Mouse (Mus musculus): ENCODE data around the gene Gm6169. TPM values are rescaled to one million over a fixed set of nuclear protein-coding genes. Genes with fewer than 3 reads are reported as not detected.
"Not testable (repeated sequence)": the region's sequence is repeated elsewhere in the genome, so short reads cannot be mapped to it uniquely, and the experiment has no call there.

Gm6169 gene
- polyA plus RNA-seq, 1 experiment from 2014 or later, result 3.2 TPM

GRCm38 (mm10) chr13:97068151-97068550 lies 30.9 kb downstream of the Gm6169 start:
- 0 out of 2 replicates have a peak overlapping the region, but pooled peaks have one; percentile 10 for H3K4me3 ChIP-seq
- H3K4me2 ChIP-seq, result peak overlapping the region; percentile 39
- no peak for ATAC-seq (ENCODE audit: extremely low read depth, insufficient number of reproducible peaks, low FRiP score, low TSS enrichment)
- H3K4me1 ChIP-seq, result peaks cover 26% of the 10 kb centered on the region
- H3K36me3 ChIP-seq, result no peaks in the 10 kb centered on the region
- no peak overlapping the region for H3K27ac ChIP-seq (replicated peaks)
- no peaks in the 10 kb centered on the region for H3K9me3 ChIP-seq
- 45% methylated on average over 8 of the region's 8 CpGs for WGBS
- H3K27me3 ChIP-seq (replicated peaks), result peaks cover 15% of the 10 kb centered on the region
- H3K9ac ChIP-seq, result no peak overlapping the region

GRCm38 (mm10) chr13:97067691-97068090 lies 31.3 kb downstream of the Gm6169 start:
- peaks cover 15% of the 10 kb centered on the region for H3K27me3 ChIP-seq (replicated peaks)
- H3K4me1 ChIP-seq, result peaks cover 21% of the 10 kb centered on the region
- ATAC-seq (ENCODE audit: extremely low read depth, insufficient number of reproducible peaks, low FRiP score, low TSS enrichment), result no peak
- H3K27ac ChIP-seq (replicated peaks), result no peak overlapping the region
- peak overlapping the region; percentile 10; the same call in 1 of the 2 replicates for H3K4me3 ChIP-seq
- no peaks in the 10 kb centered on the region for H3K9me3 ChIP-seq
- 16% methylated on average over 6 of the region's 6 CpGs for WGBS
- no peaks in the 10 kb centered on the region for H3K36me3 ChIP-seq
- peak overlapping the region; percentile 39 for H3K4me2 ChIP-seq
- H3K9ac ChIP-seq, result no peak overlapping the region

GRCm38 (mm10) chr13:97066649-97067550 lies 32.1 kb downstream of the Gm6169 start, which contains the start of gene Fam169a:
Gene Fam169a, plus strand, starts transcription at chr13:97067286.
- ATAC-seq (ENCODE audit: extremely low read depth, insufficient number of reproducible peaks, low FRiP score, low TSS enrichment), result no peak
- Histone ChIP-seq H3K4me3 (peak within 1 kb of the TSS; percentile 10; the same call in 1 of the 2 replicates), H3K36me3 (no peaks in the 10 kb centered on the region), H3K9ac (no peak within 1 kb of the TSS), H3K4me1 (peaks cover 16% of the 10 kb centered on the region), H3K4me2 (peak within 1 kb of the TSS; percentile 39), H3K9me3 (no peaks in the 10 kb centered on the region), H3K27ac (replicated peaks) (no peak within 1 kb of the TSS), H3K27me3 (replicated peaks) (peaks cover 15% of the 10 kb centered on the region)
- 53% methylated on average over 15 of the region's 15 CpGs for WGBS

GRCm38 (mm10) chr13:97064844-97065621 lies 34.0 kb downstream of the Gm6169 start:
- peaks cover 14% of the 10 kb centered on the region for H3K27me3 ChIP-seq (replicated peaks)
- not testable (repeated sequence) for H3K4me3 ChIP-seq; H3K27ac ChIP-seq (replicated peaks); H3K36me3 ChIP-seq; H3K9me3 ChIP-seq; ATAC-seq (ENCODE audit: extremely low read depth, insufficient number of reproducible peaks, low FRiP score, low TSS enrichment); H3K9ac ChIP-seq
- 39% methylated on average over 18 of the region's 18 CpGs for WGBS
- peaks cover 19% of the 10 kb centered on the region for H3K4me1 ChIP-seq
- H3K4me2 ChIP-seq, result peak overlapping the region; percentile 28

GRCm38 (mm10) chr13:97064413-97064812 lies 34.6 kb downstream of the Gm6169 start:
- peaks cover 19% of the 10 kb centered on the region for H3K4me1 ChIP-seq
- 0 out of 2 replicates have a peak, but pooled peaks cover 8% of the 10 kb centered on the region for H3K27me3 ChIP-seq (replicated peaks)
- no peaks in the 10 kb centered on the region for H3K9me3 ChIP-seq
- no peak overlapping the region for H3K9ac ChIP-seq
- 42% methylated on average over 3 of the region's 3 CpGs for WGBS
- H3K27ac ChIP-seq (replicated peaks), result no peak overlapping the region
- no peak for ATAC-seq (ENCODE audit: extremely low read depth, insufficient number of reproducible peaks, low FRiP score, low TSS enrichment)
- H3K4me2 ChIP-seq, result peak overlapping the region; percentile 28
- no peaks in the 10 kb centered on the region for H3K36me3 ChIP-seq
- no peak overlapping the region for H3K4me3 ChIP-seq

GRCm38 (mm10) chr13:97063431-97063830 lies 35.6 kb downstream of the Gm6169 start:
- H3K9me3 ChIP-seq, result no peaks in the 10 kb centered on the region
- no peak for ATAC-seq (ENCODE audit: extremely low read depth, insufficient number of reproducible peaks, low FRiP score, low TSS enrichment)
- no peak overlapping the region for H3K9ac ChIP-seq
- H3K36me3 ChIP-seq, result no peaks in the 10 kb centered on the region
- H3K27me3 ChIP-seq (replicated peaks), result 0 out of 2 replicates have a peak, but pooled peaks cover 8% of the 10 kb centered on the region
- H3K27ac ChIP-seq (replicated peaks), result no peak overlapping the region
- H3K4me1 ChIP-seq, result peaks cover 19% of the 10 kb centered on the region
- no peak overlapping the region for H3K4me2 ChIP-seq
- WGBS, result 78% methylated on average over 2 of the region's 2 CpGs
- H3K4me3 ChIP-seq, result no peak overlapping the region

GRCm38 (mm10) chr13:97062151-97062550 lies 36.9 kb downstream of the Gm6169 start:
- Histone ChIP-seq H3K4me2 (no peak overlapping the region), H3K9ac (no peak overlapping the region), H3K9me3 (no peaks in the 10 kb centered on the region), H3K27ac (replicated peaks) (no peak overlapping the region), H3K4me1 (peaks cover 11% of the 10 kb centered on the region), H3K4me3 (no peak overlapping the region), H3K27me3 (replicated peaks) (0 out of 2 replicates have a peak, but pooled peaks cover 5% of the 10 kb centered on the region), H3K36me3 (no peaks in the 10 kb centered on the region)
- ATAC-seq (ENCODE audit: extremely low read depth, insufficient number of reproducible peaks, low FRiP score, low TSS enrichment), result no peak
- WGBS, result 94% methylated on average over 3 of the region's 3 CpGs

- no peak for ATAC-seq (ENCODE audit: extremely low read depth, insufficient number of reproducible peaks, low FRiP score, low TSS enrichment)
- 59% methylated on average over 4 of the region's 8 CpGs for WGBS
- no peaks in the 10 kb centered on the region for H3K36me3 ChIP-seq
- H3K27me3 ChIP-seq (replicated peaks), result no peaks in the 10 kb centered on the region
- H3K4me1 ChIP-seq, result peaks cover 11% of the 10 kb centered on the region
- no peak overlapping the region for H3K9ac ChIP-seq
- H3K9me3 ChIP-seq, result no peaks in the 10 kb centered on the region
- H3K4me3 ChIP-seq, result no peak overlapping the region
- peak overlapping the region; percentile 24; the same call in 1 of the 2 replicates for H3K4me2 ChIP-seq
- H3K27ac ChIP-seq (replicated peaks), result no peak overlapping the region
Measured at GRCm38 (mm10) chr13:97060331-97060730, 38.7 kb downstream of the Gm6169 start.

- H3K9me3 ChIP-seq, result no peaks in the 10 kb centered on the region
- no peaks in the 10 kb centered on the region for H3K36me3 ChIP-seq
- no peak overlapping the region for H3K9ac ChIP-seq
- no peak overlapping the region for H3K27ac ChIP-seq (replicated peaks)
- WGBS, result 89% methylated on average over 6 of the region's 6 CpGs
- H3K4me1 ChIP-seq, result peaks cover 11% of the 10 kb centered on the region
- no peak for ATAC-seq (ENCODE audit: extremely low read depth, insufficient number of reproducible peaks, low FRiP score, low TSS enrichment)
- no peak overlapping the region for H3K4me2 ChIP-seq
- no peak overlapping the region for H3K4me3 ChIP-seq
- H3K27me3 ChIP-seq (replicated peaks), result no peaks in the 10 kb centered on the region
Measured at GRCm38 (mm10) chr13:97059746-97060145, 39.3 kb downstream of the Gm6169 start.

- Histone ChIP-seq H3K27me3 (replicated peaks) (no peaks in the 10 kb centered on the region), H3K4me2 (no peak overlapping the region), H3K4me1 (peaks cover 8% of the 10 kb centered on the region; the same call in 1 of the 2 replicates), H3K9ac (no peak overlapping the region), H3K9me3 (no peaks in the 10 kb centered on the region), H3K27ac (replicated peaks) (no peak overlapping the region), H3K4me3 (no peak overlapping the region), H3K36me3 (no peaks in the 10 kb centered on the region)
- no peak for ATAC-seq (ENCODE audit: extremely low read depth, insufficient number of reproducible peaks, low FRiP score, low TSS enrichment)
- 50% methylated on average over 4 of the region's 4 CpGs for WGBS
Measured at GRCm38 (mm10) chr13:97057817-97058216, 41.2 kb downstream of the Gm6169 start.

- H3K9ac ChIP-seq, result no peak overlapping the region
- no peak overlapping the region for H3K4me2 ChIP-seq
- WGBS, result 52% methylated on average over 8 of the region's 8 CpGs
- no peak overlapping the region for H3K27ac ChIP-seq (replicated peaks)
- H3K36me3 ChIP-seq, result no peaks in the 10 kb centered on the region
- H3K9me3 ChIP-seq, result no peaks in the 10 kb centered on the region
- no peak for ATAC-seq (ENCODE audit: extremely low read depth, insufficient number of reproducible peaks, low FRiP score, low TSS enrichment)
- no peaks in the 10 kb centered on the region for H3K27me3 ChIP-seq (replicated peaks)
- H3K4me1 ChIP-seq, result peaks cover 6% of the 10 kb centered on the region; the same call in 1 of the 2 replicates
- no peak overlapping the region for H3K4me3 ChIP-seq
Measured at GRCm38 (mm10) chr13:97053844-97054243, 45.2 kb downstream of the Gm6169 start.

All from heart, embryonic 13.5 days (tissue).